Mouse (Mus musculus) heart, embryonic 11.5 days (tissue): Measurements from ENCODE around the gene Nes. TPM values are rescaled to one million over a fixed set of nuclear protein-coding genes. Genes with fewer than 3 reads are reported as not detected.

Experiments used
- ATAC-seq: fragments of 200-750 bp; cut with Nextera tagmentation; replicated peaks from 2 replicates; pipeline ENCODE4 v1.8.0; 2017; ENCODE audit warnings: moderate library complexity; ENCODE audit not compliant: insufficient number of reproducible peaks, low FRiP score, low TSS enrichment
- H3K27ac ChIP-seq: fragments of 300-500 bp; sonication (generic); 2 replicates; pipeline ENCODE4 v1.5.1; 2014; ENCODE audit warnings: mild to moderate bottlenecking, low read depth, low read length
- H3K27me3 ChIP-seq: fragments of 300-500 bp; sonication (generic); 2 replicates; pipeline ENCODE4 v1.6.1; 2014; ENCODE audit warnings: mild to moderate bottlenecking, low read length, mixed read lengths; ENCODE audit not compliant: control insufficient read depth, insufficient read depth
- H3K36me3 ChIP-seq: fragments of 300-500 bp; sonication (generic); 2 replicates; pipeline ENCODE4 v1.6.1; 2014; ENCODE audit warnings: mild to moderate bottlenecking, low read length, moderate library complexity, mixed read lengths; ENCODE audit not compliant: control insufficient read depth, insufficient read depth
- H3K4me1 ChIP-seq: fragments of 300-500 bp; sonication (generic); 2 replicates; pipeline ENCODE4 v1.6.1; 2014; ENCODE audit warnings: low read length; ENCODE audit not compliant: control insufficient read depth, insufficient read depth
- H3K4me2 ChIP-seq: fragments of 300-500 bp; sonication (generic); 2 replicates; pipeline ENCODE4 v1.6.1; 2014; ENCODE audit warnings: mild to moderate bottlenecking, moderate library complexity
- H3K4me3 ChIP-seq: fragments of 300-500 bp; sonication (generic); 2 replicates; pipeline ENCODE4 v1.5.1; 2014; ENCODE audit warnings: low read depth, low read length
- H3K9ac ChIP-seq: fragments of 300-500 bp; sonication (generic); 2 replicates; pipeline ENCODE4 v1.6.1; 2014; ENCODE audit warnings: mild to moderate bottlenecking, low read depth, low read length, moderate library complexity
- H3K9me3 ChIP-seq: fragments of 300-500 bp; sonication (generic); replicated peaks from 2 replicates; pipeline ENCODE4 v1.6.1; 2016; ENCODE audit warnings: low read length; ENCODE audit not compliant: control insufficient read depth
- WGBS: fragments of 180-500 bp; shearing (Covaris S2); extraction: QIAGEN DNeasy Blood & Tissue Kit; methylation state at CpG from one replicate; pipeline ENCODE4 v1.1.7; 2014; ENCODE audit not compliant: insufficient replicate concordance; 5-methylcytosine and 5-hydroxymethylcytosine counted together
- polyA plus RNA-seq: library from polyadenylated mRNA; unstranded; fragments of >200 nt; fragmentation: Nextera tagmentation; extraction: Ambion mirVana; gene quantifications from 2 replicates; pipeline ENCODE4 v1.2.1, GENCODE M21; 2014

The Nes gene
- polyA plus RNA-seq, 1 experiment from 2014 or later: 15.1 TPM

GRCm38 (mm10) chr3:87947811-87948199 is 23.1 kb upstream of the Nes start:
- ATAC-seq: no peak
- under 1% methylated on average over 17 of the region's 17 CpGs for WGBS
- Histone ChIP-seq H3K4me2 (peak overlapping the region; percentile 60), H3K4me3 (peak overlapping the region; percentile 26), H3K9me3 (no peaks in the 10 kb centered on the region), H3K9ac (peak overlapping the region; percentile 54), H3K27ac (no peak overlapping the region), H3K27me3 (peaks cover 56% of the 10 kb centered on the region), H3K36me3 (no peaks in the 10 kb centered on the region), H3K4me1 (peaks cover 41% of the 10 kb centered on the region)

- Histone ChIP-seq H3K27ac (no peak within 1 kb of the TSS), H3K9ac (peak within 1 kb of the TSS; percentile 54), H3K4me3 (peak within 1 kb of the TSS; percentile 26), H3K4me1 (peaks cover 41% of the 10 kb centered on the region), H3K36me3 (no peaks in the 10 kb centered on the region), H3K4me2 (peak within 1 kb of the TSS; percentile 60), H3K27me3 (peaks cover 56% of the 10 kb centered on the region), H3K9me3 (no peaks in the 10 kb centered on the region)
- WGBS: 3% methylated on average over 35 of the region's 35 CpGs
- no peak for ATAC-seq
Observed at GRCm38 (mm10) chr3:87948378-87949265, 22.3 kb upstream of the Nes start, which contains the start of gene Crabp2. Gene Crabp2 (plus strand): TSS chr3:87948666.

- no peak overlapping the region for H3K27ac ChIP-seq
- peaks cover 40% of the 10 kb centered on the region for H3K4me1 ChIP-seq
- no peaks in the 10 kb centered on the region for H3K36me3 ChIP-seq
- H3K4me3 ChIP-seq: peak overlapping the region; percentile 26
- H3K9me3 ChIP-seq: no peaks in the 10 kb centered on the region
- peaks cover 56% of the 10 kb centered on the region for H3K27me3 ChIP-seq
- no peak for ATAC-seq
- WGBS: 7% methylated on average over 16 of the region's 16 CpGs
- H3K9ac ChIP-seq: no peak overlapping the region
- H3K4me2 ChIP-seq: peak overlapping the region; percentile 60
Observed at GRCm38 (mm10) chr3:87949266-87949954, 21.5 kb upstream of the Nes start.

- WGBS: 9% methylated on average over 13 of the region's 13 CpGs
- Histone ChIP-seq H3K27me3 (peaks cover 56% of the 10 kb centered on the region), H3K9ac (no peak overlapping the region), H3K36me3 (no peaks in the 10 kb centered on the region), H3K27ac (no peak overlapping the region), H3K9me3 (no peaks in the 10 kb centered on the region), H3K4me1 (peaks cover 35% of the 10 kb centered on the region), H3K4me3 (no peak overlapping the region), H3K4me2 (peak overlapping the region; percentile 60)
- ATAC-seq: no peak
Observed at GRCm38 (mm10) chr3:87949955-87950515, 20.8 kb upstream of the Nes start.

- Histone ChIP-seq H3K9me3 (no peaks in the 10 kb centered on the region), H3K36me3 (no peaks in the 10 kb centered on the region), H3K27me3 (peaks cover 47% of the 10 kb centered on the region), H3K9ac (peak overlapping the region; percentile 69), H3K4me2 (peak overlapping the region; percentile 84), H3K4me1 (peaks cover 30% of the 10 kb centered on the region), H3K4me3 (peak overlapping the region; percentile 46), H3K27ac (no peak overlapping the region)
- no peak for ATAC-seq
- 9% methylated on average over 12 of the region's 12 CpGs for WGBS
Observed at GRCm38 (mm10) chr3:87951946-87952345, 18.9 kb upstream of the Nes start.

- WGBS: 2% methylated on average over 5 of the region's 5 CpGs
- peak overlapping the region; percentile 46 for H3K4me3 ChIP-seq
- H3K36me3 ChIP-seq: no peaks in the 10 kb centered on the region
- peaks cover 42% of the 10 kb centered on the region for H3K27me3 ChIP-seq
- H3K4me1 ChIP-seq: peaks cover 25% of the 10 kb centered on the region
- peak; percentile 63; the same call in 1 of the 2 replicates for ATAC-seq
- H3K9me3 ChIP-seq: no peaks in the 10 kb centered on the region
- H3K4me2 ChIP-seq: peak overlapping the region; percentile 84
- H3K9ac ChIP-seq: peak overlapping the region; percentile 69
- no peak overlapping the region for H3K27ac ChIP-seq
Observed at GRCm38 (mm10) chr3:87952440-87952839, 18.4 kb upstream of the Nes start.

GRCm38 (mm10) chr3:87958056-87958455 is 12.8 kb upstream of the Nes start:
- H3K9ac ChIP-seq: no peak overlapping the region
- H3K4me1 ChIP-seq: peaks cover 19% of the 10 kb centered on the region
- WGBS: 21% methylated on average over 1 of the region's 1 CpGs
- H3K27me3 ChIP-seq: no peaks in the 10 kb centered on the region
- no peak overlapping the region for H3K4me2 ChIP-seq
- no peak overlapping the region for H3K27ac ChIP-seq
- no peaks in the 10 kb centered on the region for H3K9me3 ChIP-seq
- H3K4me3 ChIP-seq: no peak overlapping the region
- no peak for ATAC-seq
- no peaks in the 10 kb centered on the region for H3K36me3 ChIP-seq

- H3K9me3 ChIP-seq: no peaks in the 10 kb centered on the region
- H3K27ac ChIP-seq: no peak overlapping the region
- H3K9ac ChIP-seq: no peak overlapping the region
- H3K4me1 ChIP-seq: peaks cover 19% of the 10 kb centered on the region
- no peak for ATAC-seq
- no peak overlapping the region for H3K4me3 ChIP-seq
- H3K36me3 ChIP-seq: no peaks in the 10 kb centered on the region
- no peak overlapping the region for H3K4me2 ChIP-seq
- H3K27me3 ChIP-seq: no peaks in the 10 kb centered on the region
- 28% methylated on average over 4 of the region's 4 CpGs for WGBS
Observed at GRCm38 (mm10) chr3:87958476-87958875, 12.4 kb upstream of the Nes start.
